Mouse (Mus musculus): ENCODE results near the gene Il2rb.
A peak's percentile ranks its signal among the peaks of the same experiment; 100 is the strongest.

The Il2rb gene

GRCm38 (mm10) chr15:78479470-78479869, 15.6 kb downstream of the Il2rb start:
- no peak for DNase-seq

GRCm38 (mm10) chr15:78478073-78478472, 17.0 kb downstream of the Il2rb start:
- DNase-seq, result no peak

- no peak for DNase-seq
Observed at GRCm38 (mm10) chr15:78476878-78477277, 18.2 kb downstream of the Il2rb start.

- DNase-seq, result no peak
Observed at GRCm38 (mm10) chr15:78475604-78476031, 19.5 kb downstream of the Il2rb start.

- DNase-seq, result no peak
Observed at GRCm38 (mm10) chr15:78473442-78473841, 21.6 kb downstream of the Il2rb start.

- DNase-seq, result no peak
Observed at GRCm38 (mm10) chr15:78471902-78472301, 23.2 kb downstream of the Il2rb start.

- DNase-seq, result no peak
Observed at GRCm38 (mm10) chr15:78470495-78471276, 24.4 kb downstream of the Il2rb start.

GRCm38 (mm10) chr15:78468379-78468937, 26.6 kb downstream of the Il2rb start, which contains the start of gene Tmprss6:
Tmprss6 (minus strand) TSS chr15:78468634.
- DNase-seq, result no peak

- DNase-seq, result no peak
Observed at GRCm38 (mm10) chr15:78467570-78467969, 27.5 kb downstream of the Il2rb start.

- DNase-seq, result no peak
Observed at GRCm38 (mm10) chr15:78466809-78467208, 28.3 kb downstream of the Il2rb start.

GRCm38 (mm10) chr15:78462981-78463380, 32.1 kb downstream of the Il2rb start:
- DNase-seq, result no peak

GRCm38 (mm10) chr15:78457193-78457592, 37.9 kb downstream of the Il2rb start:
- no peak for DNase-seq

GRCm38 (mm10) chr15:78456051-78456450, 39.0 kb downstream of the Il2rb start:
- DNase-seq, result no peak

- no peak for DNase-seq
Observed at GRCm38 (mm10) chr15:78455168-78455567, 39.9 kb downstream of the Il2rb start.

GRCm38 (mm10) chr15:78452929-78453328, 42.1 kb downstream of the Il2rb start:
- no peak for DNase-seq

GRCm38 (mm10) chr15:78451201-78451600, 43.9 kb downstream of the Il2rb start:
- DNase-seq, result no peak

- no peak for DNase-seq
Observed at GRCm38 (mm10) chr15:78450419-78450768, 44.7 kb downstream of the Il2rb start.

GRCm38 (mm10) chr15:78449694-78450418, 45.2 kb downstream of the Il2rb start:
- no peak for DNase-seq

GRCm38 (mm10) chr15:78449131-78449530, 45.9 kb downstream of the Il2rb start:
- no peak for DNase-seq

GRCm38 (mm10) chr15:78447746-78448535, 47.1 kb downstream of the Il2rb start:
- DNase-seq, result peak; percentile 96

- DNase-seq, result no peak
Observed at GRCm38 (mm10) chr15:78447121-78447520, 48.0 kb downstream of the Il2rb start.

GRCm38 (mm10) chr15:78443857-78444256, 51.2 kb downstream of the Il2rb start:
- DNase-seq, result no peak

- DNase-seq, result no peak
Observed at GRCm38 (mm10) chr15:78442231-78442630, 52.8 kb downstream of the Il2rb start.
